Mouse (Mus musculus) lung, embryonic 14.5 days (tissue): Measurements from ENCODE around the gene 1700067K01Rik. TPM values are rescaled to one million over a fixed set of nuclear protein-coding genes. Genes with fewer than 3 reads are reported as not detected.

Experiments
- ATAC-seq: fragments of 200-750 bp; cut with Nextera tagmentation; 2 replicates; pipeline ENCODE4 v1.8.0; 2017; ENCODE audit warnings: mild to moderate bottlenecking, moderate TSS enrichment, moderate library complexity; ENCODE audit not compliant: insufficient read depth
- DNase-seq: peaks from one replicate; pipeline ENCODE4 v3.0.0-alpha.2; 2015
- H3K27ac ChIP-seq: fragments of 300-500 bp; sonication (generic); 2 replicates; pipeline ENCODE4 v1.5.1; 2014; ENCODE audit warnings: low read depth, mild to moderate bottlenecking, moderate library complexity
- H3K27me3 ChIP-seq: fragments of 300-500 bp; sonication (generic); 2 replicates; pipeline ENCODE4 v1.6.1; 2014; ENCODE audit warnings: low read length, control low read depth; ENCODE audit not compliant: insufficient read depth
- H3K36me3 ChIP-seq: fragments of 300-500 bp; sonication (generic); 2 replicates; pipeline ENCODE4 v1.6.1; 2014; ENCODE audit warnings: control low read depth; ENCODE audit not compliant: insufficient read depth
- H3K4me1 ChIP-seq: fragments of 300-500 bp; sonication (generic); 2 replicates; pipeline ENCODE4 v1.6.1; 2014; ENCODE audit warnings: antibody characterized with exemption, control low read depth; ENCODE audit not compliant: insufficient read depth
- H3K4me2 ChIP-seq: fragments of 300-500 bp; sonication (generic); 2 replicates; pipeline ENCODE4 v1.6.1; 2014; ENCODE audit warnings: mild to moderate bottlenecking
- H3K4me3 ChIP-seq: fragments of 300-500 bp; sonication (generic); 2 replicates; pipeline ENCODE4 v1.5.1; 2014; ENCODE audit warnings: low read depth, low read length
- H3K9ac ChIP-seq: fragments of 300-500 bp; sonication (generic); 2 replicates; pipeline ENCODE4 v1.6.1; 2014
- H3K9me3 ChIP-seq: fragments of 300-500 bp; sonication (generic); 2 replicates; pipeline ENCODE4 v1.6.1; 2016; ENCODE audit warnings: low read depth, low read length, control low read depth
- CTCF ChIP-seq: IDR thresholded peaks from 2 replicates; pipeline ENCODE4 v1.5.1; 2016; ENCODE audit warnings: antibody characterized with exemption, low read depth
- WGBS: fragments of 180-500 bp; shearing (Covaris S2); extraction: QIAGEN DNeasy Blood & Tissue Kit; methylation state at CpG from one replicate; pipeline ENCODE4 v1.1.7; 2014; 5-methylcytosine and 5-hydroxymethylcytosine counted together
- polyA plus RNA-seq: library from polyadenylated mRNA; unstranded; fragments of >200 nt; fragmentation: Nextera tagmentation; extraction: Ambion mirVana; gene quantifications from 2 replicates; pipeline ENCODE4 v1.2.1, GENCODE M21; 2014

The 1700067K01Rik gene
- polyA plus RNA-seq, 1 experiment from 2014 or later: 1.5 TPM

- Histone ChIP-seq H3K27me3 (peaks cover 39% of the 10 kb centered on the region), H3K9me3 (no peaks in the 10 kb centered on the region), H3K4me2 (peak within 1 kb of the TSS; percentile 95), H3K4me1 (no peaks in the 10 kb centered on the region; the same call in 1 of the 2 replicates), H3K9ac (peak within 1 kb of the TSS; percentile 32), H3K4me3 (peak within 1 kb of the TSS; percentile 49), H3K27ac (no peak within 1 kb of the TSS), H3K36me3 (no peaks in the 10 kb centered on the region)
- no peak for TF ChIP-seq CTCF
- WGBS: 2% methylated on average over 45 of the region's 45 CpGs
- DNase-seq: peak; percentile 32
- ATAC-seq: no peak
Measured at GRCm38 (mm10) chr8:84011705-84012498, 10.6 kb downstream of the 1700067K01Rik start, which contains the start of gene 2210011C24Rik. Gene 2210011C24Rik, minus strand, starts transcription at chr8:84012171.

GRCm38 (mm10) chr8:84012499-84013165 is 11.3 kb downstream of the 1700067K01Rik start:
- no peaks in the 10 kb centered on the region; the same call in 1 of the 2 replicates for H3K4me1 ChIP-seq
- no peak for ATAC-seq
- no peak for DNase-seq
- no peaks in the 10 kb centered on the region for H3K36me3 ChIP-seq
- no peaks in the 10 kb centered on the region for H3K9me3 ChIP-seq
- 10% methylated on average over 35 of the region's 35 CpGs for WGBS
- H3K9ac ChIP-seq: peak overlapping the region; percentile 29; the same call in 1 of the 2 replicates
- TF ChIP-seq CTCF: no peak
- H3K27ac ChIP-seq: no peak overlapping the region
- H3K27me3 ChIP-seq: peaks cover 39% of the 10 kb centered on the region
- peak overlapping the region; percentile 49 for H3K4me3 ChIP-seq
- H3K4me2 ChIP-seq: peak overlapping the region; percentile 95

GRCm38 (mm10) chr8:84015833-84016232 is 14.5 kb downstream of the 1700067K01Rik start:
- DNase-seq: no peak
- Histone ChIP-seq H3K4me1 (no peaks in the 10 kb centered on the region; the same call in 1 of the 2 replicates), H3K9ac (no peak overlapping the region), H3K36me3 (no peaks in the 10 kb centered on the region), H3K27me3 (peaks cover 29% of the 10 kb centered on the region), H3K27ac (no peak overlapping the region), H3K4me3 (no peak overlapping the region), H3K9me3 (no peaks in the 10 kb centered on the region), H3K4me2 (no peak overlapping the region)
- no peak for ATAC-seq
- WGBS: 93% methylated on average over 5 of the region's 5 CpGs
- TF ChIP-seq CTCF: no peak

- DNase-seq (no peak), ATAC-seq (no peak)
- H3K4me1 ChIP-seq: peaks cover 10% of the 10 kb centered on the region; the same call in 1 of the 2 replicates
- no peak overlapping the region for H3K4me2 ChIP-seq
- H3K4me3 ChIP-seq: no peak overlapping the region
- no peaks in the 10 kb centered on the region for H3K36me3 ChIP-seq
- no peak overlapping the region for H3K9ac ChIP-seq
- WGBS: 70% methylated on average over 9 of the region's 9 CpGs
- no peak for TF ChIP-seq CTCF
- no peak overlapping the region for H3K27ac ChIP-seq
- no peaks in the 10 kb centered on the region; the same call in 1 of the 2 replicates for H3K27me3 ChIP-seq
- no peaks in the 10 kb centered on the region for H3K9me3 ChIP-seq
Measured at GRCm38 (mm10) chr8:84019738-84020137, 18.4 kb downstream of the 1700067K01Rik start.

- Histone ChIP-seq H3K27ac (peak within 1 kb of the TSS; percentile 36), H3K27me3 (peaks cover 8% of the 10 kb centered on the region; the same call in 1 of the 2 replicates), H3K36me3 (no peaks in the 10 kb centered on the region), H3K9me3 (no peaks in the 10 kb centered on the region), H3K4me2 (peak within 1 kb of the TSS; percentile 56), H3K9ac (peak within 1 kb of the TSS; percentile 13; the same call in 1 of the 2 replicates), H3K4me1 (peaks cover 15% of the 10 kb centered on the region), H3K4me3 (peak within 1 kb of the TSS; percentile 24)
- TF ChIP-seq CTCF: no peak; the same call in none of the 2 replicates
- DNase-seq (peak; percentile 62), ATAC-seq (peak; percentile 38)
- WGBS: 5% methylated on average over 17 of the region's 18 CpGs
Measured at GRCm38 (mm10) chr8:84021096-84021495, 19.8 kb downstream of the 1700067K01Rik start, which contains the start of gene Palm3. Gene Palm3, plus strand, starts transcription at chr8:84021471.

- H3K9me3 ChIP-seq: no peaks in the 10 kb centered on the region
- H3K4me1 ChIP-seq: peaks cover 15% of the 10 kb centered on the region
- no peak for TF ChIP-seq CTCF
- H3K27ac ChIP-seq: peak overlapping the region; percentile 36
- H3K4me2 ChIP-seq: peak overlapping the region; percentile 56
- H3K9ac ChIP-seq: peak overlapping the region; percentile 13; the same call in 1 of the 2 replicates
- no peaks in the 10 kb centered on the region for H3K36me3 ChIP-seq
- peak overlapping the region; percentile 24 for H3K4me3 ChIP-seq
- peak; percentile 11; the same call in 1 of the 2 replicates for ATAC-seq
- WGBS: 39% methylated on average over 12 of the region's 12 CpGs
- peak; percentile 38 for DNase-seq
- H3K27me3 ChIP-seq: peaks cover 12% of the 10 kb centered on the region; the same call in 1 of the 2 replicates
Measured at GRCm38 (mm10) chr8:84021569-84021968, 20.3 kb downstream of the 1700067K01Rik start.
